Mouse (Mus musculus): ENCODE results near the gene Pde7b.

DNA sequence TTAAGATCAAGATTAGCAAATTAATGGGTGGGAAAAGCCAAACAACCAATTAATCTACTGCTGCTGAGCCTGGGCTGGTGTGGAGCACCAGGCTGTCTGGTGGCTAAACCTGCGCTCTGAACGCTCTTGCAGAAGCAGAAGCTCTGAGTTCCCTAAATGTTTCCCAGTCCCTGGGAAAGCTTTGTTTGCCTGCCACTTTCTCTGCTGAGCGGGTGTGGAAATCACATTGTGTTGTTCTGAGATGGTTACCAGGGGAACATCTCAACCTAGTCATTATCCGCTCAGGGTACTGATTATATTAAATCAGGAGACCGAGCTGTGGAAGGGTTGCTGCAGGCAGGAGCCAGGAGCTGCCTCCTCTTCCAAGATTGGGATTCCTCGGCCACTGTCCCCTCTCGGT is 250.0 kb downstream of the Pde7b start:
- TF ChIP-seq CTCF (IDR thresholded peaks at IDR 0.05; ENCODE audit: extremely low read depth, insufficient read depth, low read length) = no peak
- 0 out of 2 replicates have a peak, but pooled peaks have one; percentile 23 for TF ChIP-seq POLR2A (IDR thresholded peaks at IDR 0.05; ENCODE audit: extremely low read depth, insufficient read depth, low read length)
